Mouse (Mus musculus): ENCODE data around the gene Ipo11.

DNA sequence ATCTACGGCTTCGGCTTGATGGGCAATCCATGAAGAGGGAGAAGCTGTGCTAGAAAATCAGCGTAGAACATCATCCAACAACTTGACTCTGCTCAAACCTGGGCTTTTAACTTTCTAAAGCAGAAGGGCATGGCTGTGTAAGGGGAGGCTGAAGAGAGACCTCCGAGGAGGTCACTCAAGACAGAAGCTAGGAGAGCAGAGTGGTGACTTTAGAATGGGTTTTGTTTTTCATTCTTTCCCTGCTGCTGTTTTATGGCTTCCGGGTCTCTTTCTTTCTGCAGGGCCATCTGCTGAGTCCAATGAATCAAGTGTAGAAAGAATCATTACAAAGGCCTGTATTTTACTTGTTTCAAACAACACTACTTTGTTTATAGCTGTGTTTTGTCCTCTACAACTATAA, 119.7 kb downstream of the Ipo11 start:
- no peak for TF ChIP-seq CTCF (IDR thresholded peaks at IDR 0.05; ENCODE audit: borderline replicate concordance, control insufficient read depth, extremely low read depth, insufficient read depth, low read length, poor library complexity)
- TF ChIP-seq POLR2A (IDR thresholded peaks at IDR 0.05; ENCODE audit: control insufficient read depth, extremely low read depth, insufficient read depth, low read length, poor library complexity), result no peak

All from thymus, adult 2 months (tissue).